Mouse (Mus musculus) bone marrow, adult 2 months (tissue): ENCODE measurements around the gene Stxbp2.

Experiments
- CTCF ChIP-seq: fragments of 200-500 bp; IDR thresholded peaks from 2 replicates; pipeline ENCODE4 v1.5.1; 2011; ENCODE audit warnings: low read length, control low read depth; ENCODE audit not compliant: control insufficient read depth, insufficient read depth
- POLR2A ChIP-seq: fragments of 200-500 bp; IDR thresholded peaks from 2 replicates; pipeline ENCODE4 v1.6.1; 2011; ENCODE audit warnings: low read depth, mild to moderate bottlenecking, control low read depth, low read length, borderline replicate concordance; ENCODE audit not compliant: control insufficient read depth

DNA sequence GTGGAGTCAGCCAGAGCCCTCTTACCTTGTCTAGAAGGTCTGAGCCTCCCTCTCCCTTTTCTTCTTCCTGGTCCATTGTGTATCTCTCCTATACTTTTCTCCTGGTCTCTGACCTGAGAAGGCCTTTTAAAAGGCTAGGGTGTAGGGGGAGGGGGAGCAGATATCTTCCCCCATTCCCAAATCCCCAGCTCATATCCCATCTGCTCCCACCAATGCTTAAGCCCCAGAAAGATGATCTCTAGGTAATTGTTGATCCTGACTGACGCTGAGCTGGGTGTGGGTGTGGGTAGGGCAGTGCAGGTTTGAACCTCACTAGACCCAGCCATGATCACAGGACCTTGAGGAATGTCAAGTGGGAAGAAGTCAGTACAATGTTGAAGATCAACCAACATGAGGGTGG is 5.3 kb upstream of the Stxbp2 start, which contains the start of gene Pcp2:
- no peak for TF ChIP-seq CTCF
- no peak for TF ChIP-seq POLR2A
